Mouse (Mus musculus) ES-Bruce4 (cell line): ENCODE measurements around the gene Bag1.

ENCODE experiments used
- CTCF ChIP-seq: IDR thresholded peaks from one replicate; pipeline ENCODE4 v1.8.1; 2011; ENCODE audit warnings: low read depth, low read length
- EP300 ChIP-seq: IDR thresholded peaks from 2 replicates; pipeline ENCODE4 v1.6.1; 2011; ENCODE audit warnings: low read depth, low read length; ENCODE audit not compliant: insufficient read depth
- POLR2A ChIP-seq: IDR thresholded peaks from one replicate; pipeline ENCODE4 v1.8.1; 2011; ENCODE audit warnings: low read length; ENCODE audit not compliant: insufficient read depth

DNA sequence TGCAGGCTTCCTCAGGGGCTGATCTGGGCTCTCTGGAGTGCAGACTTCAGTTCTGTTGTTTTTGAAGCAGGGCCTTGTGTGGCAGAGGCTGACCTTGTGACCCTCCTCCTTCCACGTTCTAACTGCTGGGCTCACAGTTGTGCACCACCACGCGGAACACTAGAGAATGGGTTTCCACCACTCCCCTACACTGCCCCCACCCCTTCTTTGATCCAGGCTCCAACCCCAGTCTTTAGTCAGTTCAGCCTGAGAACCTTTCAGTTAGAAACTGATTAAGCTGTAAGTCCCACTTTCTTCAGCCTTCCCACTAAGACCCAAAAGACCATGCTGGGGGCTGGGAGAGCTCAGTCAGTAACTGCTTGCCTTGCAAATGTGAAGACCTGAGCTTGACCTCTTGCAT, 22.5 kb downstream of the Bag1 start:
- TF ChIP-seq EP300 = no peak
- TF ChIP-seq CTCF = no peak
- TF ChIP-seq POLR2A = no peak
